Comparison of ENCODE assay signal across 14 mouse cellular contexts in genomic region chr9:88292836-88293370, GRCm38 (mm10).
"Had no signal": no experiment of that assay in that cellular context is flagged by ENCODE, and none has a peak within 500 bp of the region (broad histone marks: within the 10 kb centered on the region; RNA-seq: fewer than 3 reads in every experiment).

No protein-coding gene starts in this region.

- ATAC-seq: liver, postnatal 0 days; midbrain, embryonic 15.5 days had no signal

- H3K4me1 ChIP-seq: limb, embryonic 12.5 days; liver, embryonic 13.5 days; midbrain, embryonic 15.5 days; neural tube, embryonic 12.5 days; stomach, embryonic 15.5 days had no signal

- H3K9ac ChIP-seq: limb, embryonic 12.5 days; liver, embryonic 13.5 days; liver, postnatal 0 days; midbrain, embryonic 15.5 days; neural tube, embryonic 12.5 days; stomach, embryonic 15.5 days had no signal

- H3K9me3 ChIP-seq: limb, embryonic 12.5 days; liver, embryonic 13.5 days; midbrain, embryonic 15.5 days; neural tube, embryonic 12.5 days; stomach, embryonic 15.5 days had no signal

- H3K4me2 ChIP-seq: limb, embryonic 12.5 days; liver, embryonic 13.5 days; midbrain, embryonic 11.5 days; midbrain, embryonic 15.5 days; neural tube, embryonic 12.5 days; stomach, embryonic 15.5 days had no signal

- H3K27ac ChIP-seq: limb, embryonic 12.5 days; liver, embryonic 13.5 days; midbrain, embryonic 15.5 days; neural tube, embryonic 12.5 days; stomach, embryonic 15.5 days had no signal

- H3K27me3 ChIP-seq: limb, embryonic 12.5 days; liver, embryonic 13.5 days; midbrain, embryonic 15.5 days; neural tube, embryonic 12.5 days; stomach, embryonic 15.5 days had no signal

- H3K4me3 ChIP-seq: limb, embryonic 12.5 days; liver, embryonic 13.5 days; midbrain, embryonic 15.5 days; neural tube, embryonic 12.5 days; stomach, embryonic 15.5 days had no signal

- H3K36me3 ChIP-seq: limb, embryonic 12.5 days; liver, embryonic 13.5 days; midbrain, embryonic 15.5 days; neural tube, embryonic 12.5 days; stomach, embryonic 15.5 days had no signal

- DNase-seq: kidney, adult 9 months; kidney, postnatal 10 days; kidney, postnatal 4 days; liver; liver, embryonic 13.5 days; liver, postnatal 0 days; retina, postnatal 1 day; right cerebral cortex, postnatal 4 days; thymus, postnatal 36 days had no signal
